ENCODE assay signal across 9 mouse cellular contexts in genomic region chrX:52611987-52612670, GRCm38 (mm10). TPM values are rescaled to one million over a fixed set of nuclear protein-coding genes. Genes with fewer than 3 reads are reported as not detected.
A peak's percentile ranks its signal among the peaks of the same experiment; 100 is the strongest.
DNase-seq lines count a peak whose midpoint lies in the region; ATAC-seq and TF ChIP-seq lines count a peak whose summit lies in the region.
"Had no signal": no experiment of that assay in that cellular context is flagged by ENCODE, and none has a peak within 500 bp of the region (broad histone marks: within the 10 kb centered on the region; RNA-seq: fewer than 3 reads in every experiment).

No protein-coding gene starts in this region.

- no peak for ATAC-seq in forebrain, embryonic 11.5 days (replicated peaks; ENCODE audit: low FRiP score)
- ATAC-seq in hindbrain, postnatal 0 days: no peak

- 30% methylated on average over 28 of the region's 28 CpGs for whole genome bisulfite sequencing in lung, adult 2 months
- WGBS in forebrain, embryonic 11.5 days: 16% methylated on average over 28 of the region's 28 CpGs
- WGBS in hindbrain, postnatal 0 days: 27% methylated on average over 28 of the region's 28 CpGs

- H3K4me2 ChIP-seq in forebrain, embryonic 11.5 days (ENCODE audit: low read depth, low read length, severe bottlenecking): peak overlapping the region; percentile 64
- peak overlapping the region; percentile 70 for H3K4me2 ChIP-seq in hindbrain, postnatal 0 days (ENCODE audit: low read depth, low read length)

- H3K9me3 ChIP-seq in forebrain, embryonic 11.5 days (ENCODE audit: control insufficient read depth, low read length): no peaks in the 10 kb centered on the region
- H3K9me3 ChIP-seq in hindbrain, postnatal 0 days (ENCODE audit: low read length): no peaks in the 10 kb centered on the region

- H3K27me3 ChIP-seq in forebrain, embryonic 11.5 days (ENCODE audit: control insufficient read depth, insufficient read depth, low read length): peaks cover 3% of the 10 kb centered on the region; the same call in 1 of the 2 replicates
- no peaks in the 10 kb centered on the region for H3K27me3 ChIP-seq in hindbrain, postnatal 0 days (ENCODE audit: insufficient read depth, low read length)

- no peak for TF ChIP-seq POLR2A in lung, adult 2 months (IDR thresholded peaks at IDR 0.05; ENCODE audit: borderline replicate concordance, extremely low read depth, low read depth, low read length)

- peak overlapping the region; percentile 9 for H3K4me3 ChIP-seq in lung, adult 2 months (replicated peaks; ENCODE audit: extremely low read depth, low read depth, low read length)
- peak overlapping the region; percentile 32 for H3K4me3 ChIP-seq in forebrain, embryonic 11.5 days (ENCODE audit: low read depth, low read length)
- H3K4me3 ChIP-seq in hindbrain, postnatal 0 days (ENCODE audit: low read length): peak overlapping the region; percentile 47

- DNase-seq in lung, adult 2 months: peak; percentile 6
- DNase-seq in lung, postnatal 25 days (ENCODE audit: low spot score): no peak
- peak; percentile 61 for DNase-seq in forebrain, embryonic 11.5 days (ENCODE audit: low spot score)
- peak; percentile 32 for DNase-seq in hindbrain, postnatal 0 days (ENCODE audit: low spot score)
- peak; percentile 29 for DNase-seq in lung, postnatal 36 days
- DNase-seq in testis, postnatal 10 days (ENCODE audit: low spot score): peak; percentile 37
- DNase-seq in layer of hippocampus, adult 11-12 months (ENCODE audit: low spot score): no peak
- no peak for DNase-seq in layer of hippocampus, adult 9-11 months

- H3K36me3 ChIP-seq in forebrain, embryonic 11.5 days (ENCODE audit: control insufficient read depth, insufficient read depth, low read length): no peaks in the 10 kb centered on the region
- H3K36me3 ChIP-seq in hindbrain, postnatal 0 days (ENCODE audit: insufficient read depth, low read length): no peaks in the 10 kb centered on the region

- TF ChIP-seq CTCF in lung, adult 2 months (IDR thresholded peaks at IDR 0.05; ENCODE audit: insufficient read depth, low read length): no peak
- no peak for TF ChIP-seq CTCF in hindbrain, postnatal 0 days (IDR thresholded peaks at IDR 0.05; ENCODE audit: low read depth)

- no peak overlapping the region for H3K9ac ChIP-seq in forebrain, embryonic 11.5 days (ENCODE audit: low read length)
- no peak overlapping the region for H3K9ac ChIP-seq in hindbrain, postnatal 0 days (replicated peaks; ENCODE audit: low read length)

- no peak overlapping the region for H3K27ac ChIP-seq in forebrain, embryonic 11.5 days (ENCODE audit: low read depth, low read length)
- H3K27ac ChIP-seq in hindbrain, postnatal 0 days: no peak overlapping the region
- H3K27ac ChIP-seq: macrophage had no signal

- H3K4me1 ChIP-seq in lung, adult 2 months (ENCODE audit: control insufficient read depth, insufficient read depth, low read length): no peaks in the 10 kb centered on the region
- peaks cover 3% of the 10 kb centered on the region; the same call in 1 of the 2 replicates for H3K4me1 ChIP-seq in forebrain, embryonic 11.5 days (replicated peaks; ENCODE audit: control insufficient read depth, insufficient read depth, low read length)
- H3K4me1 ChIP-seq in hindbrain, postnatal 0 days (ENCODE audit: insufficient read depth, low read length): no peaks in the 10 kb centered on the region

RNA-seq across cellular contexts. Expression of gene Gpc3, which starts 1.6 kb away (rescaled TPM):
- polyA plus RNA-seq in lung, adult 2 months (2012; rRNA removed): 149 and 172 TPM in 2 replicates
- polyA plus RNA-seq in forebrain, embryonic 11.5 days (2014; fragmentation: Nextera tagmentation; extraction: Ambion mirVana): 177 and 187 TPM in 2 replicates
- total RNA-seq in hindbrain, postnatal 0 days (2014; rRNA removed): 15.6 and 33.3 TPM in 2 replicates
- 82.4 and 86.1 TPM in 2 replicates for polyA plus RNA-seq in hindbrain, postnatal 0 days (2015; fragmentation: Nextera tagmentation; extraction: Ambion mirVana)
- polyA plus RNA-seq: macrophage had no signal

Comparison
In these comparisons a context has a peak if more than half of its experiments do, and no peak if none do; other contexts are left out.
1. DNase-seq: peak in lung, adult 2 months (single experiment), forebrain, embryonic 11.5 days (single experiment), hindbrain, postnatal 0 days (single experiment), lung, postnatal 36 days (single experiment) and testis, postnatal 10 days (single experiment); none in lung, postnatal 25 days (single experiment), layer of hippocampus, adult 11-12 months (single experiment) and layer of hippocampus, adult 9-11 months (single experiment).
2. Peak in every context shown above with its lines, with median percentiles within 50 percentile points of each other: H3K4me3 ChIP-seq.